Mouse (Mus musculus): ENCODE data around the gene Fyco1. TPM values are rescaled to one million over a fixed set of nuclear protein-coding genes. Genes with fewer than 3 reads are reported as not detected.
A peak's percentile ranks its signal among the peaks of the same experiment; 100 is the strongest.

The Fyco1 gene
- polyA plus RNA-seq (2015; fragmentation: Nextera tagmentation; extraction: Ambion mirVana) = 15.8 and 18.9 TPM in 2 replicates

GRCm38 (mm10) chr9:123851713-123852448, at the start of gene Fyco1:
Fyco1 (minus strand) TSS chr9:123851899.
- H3K4me3 ChIP-seq (replicated peaks) = peak within 1 kb of the TSS; percentile 87
- no peaks in the 10 kb centered on the region for H3K36me3 ChIP-seq
- peak; percentile 95 for ATAC-seq (ENCODE audit: insufficient number of reproducible peaks, low FRiP score, low TSS enrichment, low read depth)
- no peaks in the 10 kb centered on the region for H3K27me3 ChIP-seq
- H3K27ac ChIP-seq (replicated peaks) = peak within 1 kb of the TSS; percentile 98
- H3K4me2 ChIP-seq (replicated peaks) = peak within 1 kb of the TSS; percentile 55
- peaks cover 7% of the 10 kb centered on the region; the same call in 1 of the 2 replicates for H3K4me1 ChIP-seq
- under 1% methylated on average over 47 of the region's 47 CpGs for WGBS
- peak within 1 kb of the TSS; percentile 87 for H3K9ac ChIP-seq
- H3K9me3 ChIP-seq (replicated peaks) = no peaks in the 10 kb centered on the region

DNA sequence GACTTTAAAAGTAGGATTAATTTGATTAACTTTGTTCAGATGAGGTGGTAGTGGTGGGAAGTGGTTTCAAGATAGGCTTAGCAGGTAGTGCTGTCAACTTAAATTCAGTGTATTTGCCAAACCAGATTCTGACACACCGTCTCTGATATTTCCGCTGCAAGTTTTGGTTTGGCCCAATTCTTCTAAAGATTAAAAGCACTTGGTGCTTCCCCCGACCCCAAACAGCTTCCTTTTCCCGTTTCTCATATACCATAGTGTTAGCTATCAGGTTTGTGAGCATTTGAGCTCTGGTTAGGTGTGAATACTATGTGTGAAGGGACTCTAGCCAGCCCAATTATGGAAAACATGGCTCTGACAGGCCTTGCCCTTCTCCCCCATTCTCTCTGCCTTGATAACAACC, 20.4 kb upstream of the Fyco1 start:
- no peaks in the 10 kb centered on the region for H3K4me1 ChIP-seq
- no peaks in the 10 kb centered on the region for H3K36me3 ChIP-seq
- H3K27ac ChIP-seq (replicated peaks) = no peak overlapping the region
- H3K9me3 ChIP-seq (replicated peaks) = no peaks in the 10 kb centered on the region
- WGBS = 66% methylated on average over 4 of the region's 4 CpGs
- no peak for ATAC-seq (ENCODE audit: insufficient number of reproducible peaks, low FRiP score, low TSS enrichment, low read depth)
- no peak overlapping the region for H3K9ac ChIP-seq
- H3K4me2 ChIP-seq (replicated peaks) = no peak overlapping the region
- H3K4me3 ChIP-seq (replicated peaks) = no peak overlapping the region
- no peaks in the 10 kb centered on the region for H3K27me3 ChIP-seq

GRCm38 (mm10) chr9:123869167-123869784, 17.6 kb upstream of the Fyco1 start:
- no peaks in the 10 kb centered on the region for H3K27me3 ChIP-seq

DNA sequence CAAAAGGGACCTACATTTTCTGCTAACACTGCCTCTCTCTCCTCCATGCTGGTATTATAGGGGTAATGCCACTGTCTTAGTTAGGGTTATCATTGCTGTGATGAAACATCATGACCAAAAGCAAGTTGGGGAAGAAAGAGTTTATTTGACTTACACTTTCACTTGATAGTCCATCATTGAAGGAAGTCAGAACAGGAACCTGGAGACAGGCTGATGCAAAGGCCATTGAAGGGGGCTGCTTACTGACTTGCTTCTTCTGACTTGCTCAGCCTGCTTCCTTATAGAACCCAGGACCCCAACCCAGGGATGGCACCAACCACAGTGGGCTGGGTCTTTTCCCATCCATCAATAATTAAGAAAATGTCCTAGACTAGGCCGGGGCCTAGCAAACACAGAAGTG, 11.9 kb upstream of the Fyco1 start:
- Histone ChIP-seq H3K27ac (replicated peaks) (no peak overlapping the region), H3K4me1 (no peaks in the 10 kb centered on the region), H3K36me3 (no peaks in the 10 kb centered on the region), H3K4me2 (replicated peaks) (no peak overlapping the region), H3K27me3 (no peaks in the 10 kb centered on the region), H3K9ac (no peak overlapping the region), H3K4me3 (replicated peaks) (no peak overlapping the region), H3K9me3 (replicated peaks) (no peaks in the 10 kb centered on the region)
- ATAC-seq (ENCODE audit: insufficient number of reproducible peaks, low FRiP score, low TSS enrichment, low read depth) = no peak
- 96% methylated on average over 1 of the region's 1 CpGs for WGBS

More at GRCm38 (mm10) chr9:123869167-123869784, 17.6 kb upstream of the Fyco1 start:
- H3K27ac ChIP-seq (replicated peaks) = no peak overlapping the region
- no peaks in the 10 kb centered on the region for H3K36me3 ChIP-seq
- no peaks in the 10 kb centered on the region for H3K9me3 ChIP-seq (replicated peaks)
- H3K4me2 ChIP-seq (replicated peaks) = no peak overlapping the region
- ATAC-seq (ENCODE audit: insufficient number of reproducible peaks, low FRiP score, low TSS enrichment, low read depth) = no peak
- H3K9ac ChIP-seq = no peak overlapping the region
- no peaks in the 10 kb centered on the region for H3K4me1 ChIP-seq
- 44% methylated on average over 6 of the region's 6 CpGs for WGBS
- no peak overlapping the region for H3K4me3 ChIP-seq (replicated peaks)

DNA sequence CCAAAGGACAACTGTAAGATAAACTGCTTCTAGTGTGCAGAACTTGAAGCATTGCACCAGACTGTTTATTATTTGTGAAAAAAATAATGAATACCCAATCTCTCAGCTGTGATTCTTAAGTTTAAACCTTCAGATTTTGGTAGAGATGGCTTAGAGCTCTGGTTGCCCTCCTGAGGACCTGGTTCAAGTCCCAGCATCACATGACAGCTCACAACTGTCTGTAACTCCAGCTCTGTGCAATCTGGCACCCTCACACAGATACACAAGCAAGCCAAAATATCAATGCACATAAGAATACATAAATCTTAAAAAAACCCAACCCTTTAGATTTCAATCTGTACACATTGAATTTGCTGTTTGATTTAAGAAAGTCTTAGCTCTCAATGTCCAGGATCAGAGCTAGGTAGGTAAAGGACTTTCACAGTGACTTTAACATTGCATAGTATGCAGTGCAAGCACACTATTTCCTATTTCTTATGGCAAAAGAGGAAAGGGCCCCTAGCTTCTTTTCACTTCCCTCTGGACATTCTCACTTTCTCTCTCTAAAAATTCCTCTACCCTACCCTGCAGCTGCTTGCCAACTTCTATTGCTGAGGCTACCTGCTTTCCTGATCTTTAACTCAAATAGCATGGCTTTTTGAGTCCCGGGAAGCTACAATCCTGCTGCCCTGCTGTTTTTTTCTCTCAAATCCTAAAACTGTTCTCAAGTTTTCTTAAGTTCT, 11.4 kb upstream of the Fyco1 start:
- WGBS = 85% methylated on average over 1 of the region's 1 CpGs
- ATAC-seq (ENCODE audit: insufficient number of reproducible peaks, low FRiP score, low TSS enrichment, low read depth) = no peak

DNA sequence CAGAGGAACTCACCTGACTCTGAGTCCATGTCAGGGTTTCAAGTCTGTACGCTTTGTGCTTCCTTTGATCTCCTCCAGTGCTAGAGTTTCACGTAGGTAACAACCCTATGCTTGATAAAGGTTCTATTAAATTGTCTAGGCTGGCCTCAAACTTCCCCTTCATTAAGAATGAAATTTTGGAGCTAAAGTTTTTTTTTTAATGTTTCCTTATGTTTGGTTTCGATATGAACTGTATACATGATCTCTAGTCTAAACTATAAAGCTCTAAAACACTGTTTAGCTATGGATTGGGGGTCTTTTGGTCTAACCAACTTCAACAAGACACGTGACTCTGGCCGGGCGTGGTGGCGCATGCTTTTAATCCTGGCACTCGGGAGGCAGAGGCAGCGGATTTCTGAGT, 10.2 kb upstream of the Fyco1 start, which contains the start of gene Xcr1:
Xcr1 (minus strand) TSS at position 101 of the 400 bp plus-strand sequence.
- H3K9me3 ChIP-seq (replicated peaks) = no peaks in the 10 kb centered on the region
- 79% methylated on average over 9 of the region's 9 CpGs for WGBS

More for the DNA sequence above, 11.4 kb upstream of the Fyco1 start:
- Histone ChIP-seq H3K27ac (replicated peaks) (no peak overlapping the region), H3K9me3 (replicated peaks) (no peaks in the 10 kb centered on the region), H3K4me3 (replicated peaks) (no peak overlapping the region), H3K4me2 (replicated peaks) (no peak overlapping the region), H3K4me1 (no peaks in the 10 kb centered on the region), H3K36me3 (no peaks in the 10 kb centered on the region), H3K27me3 (no peaks in the 10 kb centered on the region), H3K9ac (no peak overlapping the region)

DNA sequence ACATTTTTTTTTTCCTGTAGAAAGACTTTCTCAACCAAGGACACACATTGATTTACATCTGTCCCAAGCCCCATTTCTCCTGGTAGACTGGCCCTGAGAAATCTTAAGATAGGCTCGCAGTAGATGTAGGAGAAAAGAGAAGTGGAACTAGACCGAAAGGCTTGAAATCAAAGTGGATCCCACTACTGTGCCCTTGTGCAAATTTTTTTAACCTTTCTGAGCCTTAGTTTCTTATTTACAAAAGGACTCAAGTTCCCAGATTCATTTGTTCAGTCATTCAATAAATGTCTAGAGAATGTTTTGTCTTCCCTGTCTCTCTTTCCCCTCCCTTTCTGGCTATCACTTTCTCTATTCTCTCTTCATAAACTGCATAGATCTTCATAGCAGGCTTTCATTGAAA, 5.1 kb upstream of the Fyco1 start:
- ATAC-seq (ENCODE audit: insufficient number of reproducible peaks, low FRiP score, low TSS enrichment, low read depth) = no peak
- Histone ChIP-seq H3K27ac (replicated peaks) (no peak overlapping the region), H3K9me3 (replicated peaks) (no peaks in the 10 kb centered on the region), H3K4me2 (replicated peaks) (no peak overlapping the region), H3K9ac (no peak overlapping the region), H3K4me1 (0 out of 2 replicates have a peak, but pooled peaks cover 3% of the 10 kb centered on the region), H3K4me3 (replicated peaks) (no peak overlapping the region), H3K27me3 (no peaks in the 10 kb centered on the region), H3K36me3 (no peaks in the 10 kb centered on the region)
- 84% methylated on average over 2 of the region's 2 CpGs for WGBS

More for the DNA sequence above, 10.2 kb upstream of the Fyco1 start, which contains the start of gene Xcr1:
- Histone ChIP-seq H3K9ac (no peak within 1 kb of the TSS), H3K4me3 (replicated peaks) (no peak within 1 kb of the TSS), H3K27me3 (no peaks in the 10 kb centered on the region), H3K4me1 (no peaks in the 10 kb centered on the region), H3K4me2 (replicated peaks) (no peak within 1 kb of the TSS), H3K36me3 (no peaks in the 10 kb centered on the region), H3K27ac (replicated peaks) (no peak within 1 kb of the TSS)
- no peak for ATAC-seq (ENCODE audit: insufficient number of reproducible peaks, low FRiP score, low TSS enrichment, low read depth)

DNA sequence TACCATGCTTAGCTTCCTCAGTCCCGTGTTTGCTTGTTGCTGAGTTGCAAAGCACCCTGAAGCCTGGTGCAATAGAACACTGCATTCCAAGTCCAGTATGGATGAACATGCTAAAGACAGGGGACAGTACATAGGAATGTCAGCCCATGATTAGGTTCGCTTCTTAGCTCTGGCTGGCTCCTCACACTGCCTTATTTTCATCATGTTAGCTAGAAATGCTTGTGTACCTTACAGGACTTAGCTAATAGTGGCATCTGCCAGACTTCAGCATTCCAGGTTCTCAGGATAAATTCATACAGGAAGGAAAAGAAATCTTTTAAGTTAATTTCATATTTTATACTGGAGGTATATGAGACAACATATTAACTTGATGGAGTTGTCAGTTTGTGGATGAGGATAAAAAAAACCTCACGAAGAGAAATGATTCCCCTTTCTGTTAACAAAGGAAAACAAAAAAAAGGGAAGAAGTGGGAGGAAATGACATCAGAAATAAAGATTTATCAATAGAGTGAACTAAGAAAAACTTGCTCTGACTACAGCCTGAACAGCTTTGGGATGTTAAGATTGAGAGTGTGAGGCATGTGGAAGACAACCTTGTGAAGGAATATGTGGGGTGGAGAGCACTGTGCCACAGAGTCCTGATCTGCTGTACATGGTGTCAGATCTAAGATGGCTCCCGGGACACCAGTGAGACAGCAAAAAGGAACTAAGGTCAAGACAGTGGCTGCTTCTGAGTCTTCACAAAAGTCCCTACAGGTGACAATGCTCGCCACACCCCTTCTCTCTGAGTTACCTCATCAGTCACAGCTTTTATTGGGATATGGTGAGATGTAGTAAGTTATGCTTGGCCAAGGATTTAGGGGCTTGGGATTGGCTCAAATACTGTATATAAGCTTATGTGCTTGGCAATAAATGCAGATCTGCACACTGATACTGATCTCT, 1.0 kb upstream of the Fyco1 start:
- H3K9ac ChIP-seq = no peak overlapping the region; the same call in 1 of the 2 replicates

DNA sequence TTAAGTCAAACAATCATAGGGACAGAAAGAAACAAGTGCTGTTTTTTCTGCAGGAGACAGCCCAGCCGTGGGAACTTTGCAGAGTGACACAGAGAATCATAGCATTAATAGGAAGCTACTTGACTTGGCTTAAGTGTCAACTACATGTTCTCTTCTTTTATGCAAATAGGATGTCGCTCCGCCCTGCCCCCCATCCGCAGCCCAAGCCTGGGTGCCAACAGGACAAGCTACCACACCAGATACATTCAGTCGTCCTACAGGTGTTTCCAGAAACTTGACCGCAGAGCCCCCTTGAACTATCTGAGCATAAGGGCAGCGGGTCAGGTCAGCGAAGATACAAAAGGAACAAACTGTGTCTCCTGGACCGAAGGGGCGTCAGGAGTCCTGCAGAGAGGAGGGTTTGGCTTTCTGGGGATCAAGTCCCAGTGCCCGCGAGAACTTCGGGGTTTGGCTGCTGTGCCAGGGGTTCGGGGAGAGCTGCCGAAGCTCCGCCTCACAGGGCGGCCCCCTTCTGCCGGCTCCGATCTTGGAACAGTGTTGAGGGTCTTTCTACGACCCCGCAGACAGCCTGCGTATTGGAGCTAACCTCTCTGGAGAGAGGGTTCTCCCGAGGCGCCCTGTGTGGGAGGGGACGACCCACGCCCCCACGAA, 512 bp downstream of the Fyco1 start:
- WGBS = under 1% methylated on average over 27 of the region's 27 CpGs
- peaks cover 7% of the 10 kb centered on the region; the same call in 1 of the 2 replicates for H3K4me1 ChIP-seq
- H3K36me3 ChIP-seq = no peaks in the 10 kb centered on the region
- H3K9ac ChIP-seq = peak overlapping the region; percentile 87
- ATAC-seq (ENCODE audit: insufficient number of reproducible peaks, low FRiP score, low TSS enrichment, low read depth) = peak; percentile 84
- peak overlapping the region; percentile 87 for H3K4me3 ChIP-seq (replicated peaks)
- H3K9me3 ChIP-seq (replicated peaks) = no peaks in the 10 kb centered on the region
- H3K27me3 ChIP-seq = no peaks in the 10 kb centered on the region
- H3K27ac ChIP-seq (replicated peaks) = peak overlapping the region; percentile 98
- H3K4me2 ChIP-seq (replicated peaks) = peak overlapping the region; percentile 55

More for the DNA sequence above, 1.0 kb upstream of the Fyco1 start:
- H3K4me1 ChIP-seq = peaks cover 7% of the 10 kb centered on the region; the same call in 1 of the 2 replicates
- no peak for ATAC-seq (ENCODE audit: insufficient number of reproducible peaks, low FRiP score, low TSS enrichment, low read depth)
- H3K27ac ChIP-seq (replicated peaks) = peak overlapping the region; percentile 51; the same call in 1 of the 2 replicates
- H3K4me3 ChIP-seq (replicated peaks) = peak overlapping the region; percentile 87
- no peaks in the 10 kb centered on the region for H3K9me3 ChIP-seq (replicated peaks)
- no peaks in the 10 kb centered on the region for H3K27me3 ChIP-seq
- no peaks in the 10 kb centered on the region for H3K36me3 ChIP-seq
- H3K4me2 ChIP-seq (replicated peaks) = peak overlapping the region; percentile 50
- WGBS = 60% methylated on average over 5 of the region's 5 CpGs

- Histone ChIP-seq H3K27me3 (no peaks in the 10 kb centered on the region), H3K4me2 (replicated peaks) (peak overlapping the region; percentile 55), H3K9ac (peak overlapping the region; percentile 87; the same call in 1 of the 2 replicates), H3K4me3 (replicated peaks) (peak overlapping the region; percentile 87), H3K36me3 (no peaks in the 10 kb centered on the region), H3K4me1 (peaks cover 7% of the 10 kb centered on the region; the same call in 1 of the 2 replicates), H3K27ac (replicated peaks) (peak overlapping the region; percentile 98), H3K9me3 (replicated peaks) (no peaks in the 10 kb centered on the region)
- no peak for ATAC-seq (ENCODE audit: insufficient number of reproducible peaks, low FRiP score, low TSS enrichment, low read depth)
- WGBS = 2% methylated on average over 2 of the region's 2 CpGs
Observed at GRCm38 (mm10) chr9:123850705-123851061, 1.0 kb downstream of the Fyco1 start.

Data from embryonic facial prominence, embryonic 15.5 days (tissue).